Mouse (Mus musculus) forebrain, embryonic 10.5 days (tissue): ENCODE results near the gene Cldn4. TPM values are rescaled to one million over a fixed set of nuclear protein-coding genes. Genes with fewer than 3 reads are reported as not detected.
"Not testable (repeated sequence)": the region's sequence is repeated elsewhere in the genome, so short reads cannot be mapped to it uniquely, and the experiment has no call there.

Source experiments
- DNase-seq: peaks from one replicate; pipeline ENCODE4 v3.0.0-alpha.2; 2017; ENCODE audit warnings: low spot score; ENCODE audit errors: extremely low spot score
- H3K27ac ChIP-seq: fragments of 300-500 bp; sonication (generic); 2 replicates; pipeline ENCODE4 v1.5.1; 2016; ENCODE audit warnings: mild to moderate bottlenecking
- H3K27me3 ChIP-seq: fragments of 300-500 bp; sonication (generic); 2 replicates; pipeline ENCODE4 v1.6.1; 2016; ENCODE audit warnings: mild to moderate bottlenecking; ENCODE audit not compliant: poor library complexity, severe bottlenecking
- H3K36me3 ChIP-seq: fragments of 300-500 bp; sonication (generic); replicated peaks from 2 replicates; pipeline ENCODE4 v1.6.1; 2016; ENCODE audit warnings: mild to moderate bottlenecking, moderate library complexity
- H3K4me1 ChIP-seq: fragments of 300-500 bp; sonication (generic); 2 replicates; pipeline ENCODE4 v1.6.1; 2016
- H3K4me3 ChIP-seq: fragments of 300-500 bp; sonication (generic); 2 replicates; pipeline ENCODE4 v1.5.1; 2016; ENCODE audit warnings: mild to moderate bottlenecking, moderate library complexity
- H3K9me3 ChIP-seq: fragments of 300-500 bp; sonication (generic); 2 replicates; pipeline ENCODE4 v1.6.1; 2016; ENCODE audit warnings: mild to moderate bottlenecking, moderate library complexity
- WGBS: fragments of 180-500 bp; shearing (Covaris S2); methylation state at CpG from one replicate; pipeline ENCODE4 v1.1.7; 2016; 5-methylcytosine and 5-hydroxymethylcytosine counted together
- polyA plus RNA-seq: library from polyadenylated mRNA; unstranded; fragments of >200 nt; fragmentation: Nextera tagmentation; extraction: Ambion mirVana; gene quantifications from 2 replicates; pipeline ENCODE4 v1.2.1, GENCODE M21; 2016

Cldn4 gene
- polyA plus RNA-seq, 1 experiment from 2014 or later, result 6.3 TPM

DNA sequence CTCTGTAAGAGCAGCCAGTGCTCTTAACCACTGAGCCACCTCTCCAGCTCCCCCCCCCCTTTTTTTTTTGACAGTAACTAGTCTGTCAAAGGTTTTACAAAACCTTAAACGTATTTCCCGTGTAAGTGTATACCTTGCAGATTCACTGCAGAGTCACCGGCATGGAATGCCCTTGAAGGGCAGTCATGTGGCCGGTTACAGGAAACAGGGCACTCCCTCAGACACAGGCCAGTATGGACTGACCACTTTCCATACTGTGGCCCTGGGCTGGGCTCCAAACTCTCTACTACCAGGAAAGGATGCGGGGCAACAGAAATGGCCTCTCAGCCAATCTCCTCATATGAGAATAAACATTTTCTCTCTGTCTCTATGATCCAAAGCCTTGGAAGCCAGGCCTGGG lies 8.8 kb upstream of the Cldn4 start:
- Histone ChIP-seq H3K9me3 (no peaks in the 10 kb centered on the region), H3K27me3 (no peaks in the 10 kb centered on the region), H3K4me3 (no peak overlapping the region), H3K4me1 (peaks cover 20% of the 10 kb centered on the region), H3K36me3 (no peaks in the 10 kb centered on the region), H3K27ac (no peak overlapping the region)
- WGBS, result 84% methylated on average over 5 of the region's 5 CpGs
- no peak for DNase-seq

DNA sequence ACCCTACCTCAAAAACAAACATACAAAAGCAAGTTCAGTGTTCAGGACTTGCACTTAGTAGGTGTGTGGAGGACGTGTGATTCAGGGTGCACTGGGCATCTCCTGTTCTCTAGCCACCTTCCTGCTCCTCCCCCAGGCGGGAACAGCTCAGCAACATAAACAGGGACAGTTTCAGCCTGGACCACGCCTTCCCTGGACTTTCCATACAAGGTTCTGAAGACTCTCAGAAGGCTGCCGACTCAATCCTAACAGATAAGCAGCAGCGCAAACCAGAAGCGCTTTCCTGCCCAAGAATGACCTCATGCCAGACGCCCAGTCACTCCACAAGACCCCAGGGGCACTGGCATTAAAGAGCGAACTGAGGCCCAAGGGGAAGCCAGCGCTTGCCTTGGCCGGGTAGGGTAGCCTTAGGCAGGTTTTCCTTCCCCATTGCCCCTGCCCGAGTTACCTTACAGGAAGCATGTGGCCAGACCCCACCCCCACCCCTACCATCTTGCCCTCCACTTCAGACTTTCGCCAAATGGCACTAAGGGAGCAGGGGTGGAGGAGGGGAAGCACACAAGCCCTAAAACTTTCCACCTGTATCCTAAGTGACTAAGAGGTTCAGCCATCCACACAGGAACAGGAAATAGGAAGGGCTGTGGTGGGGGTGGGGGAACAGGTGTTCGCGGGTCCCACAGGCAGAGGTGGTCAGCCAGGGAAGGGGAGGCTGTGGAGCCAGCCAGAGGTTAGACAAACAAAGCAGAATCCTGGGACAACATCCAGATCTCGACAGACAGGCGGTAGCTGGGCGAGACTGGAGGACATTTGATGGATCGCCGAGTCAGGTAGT lies 4.5 kb upstream of the Cldn4 start:
- H3K27ac ChIP-seq, result no peak overlapping the region; the same call in 1 of the 2 replicates
- H3K4me3 ChIP-seq, result no peak overlapping the region
- WGBS, result 50% methylated on average over 19 of the region's 19 CpGs

DNA sequence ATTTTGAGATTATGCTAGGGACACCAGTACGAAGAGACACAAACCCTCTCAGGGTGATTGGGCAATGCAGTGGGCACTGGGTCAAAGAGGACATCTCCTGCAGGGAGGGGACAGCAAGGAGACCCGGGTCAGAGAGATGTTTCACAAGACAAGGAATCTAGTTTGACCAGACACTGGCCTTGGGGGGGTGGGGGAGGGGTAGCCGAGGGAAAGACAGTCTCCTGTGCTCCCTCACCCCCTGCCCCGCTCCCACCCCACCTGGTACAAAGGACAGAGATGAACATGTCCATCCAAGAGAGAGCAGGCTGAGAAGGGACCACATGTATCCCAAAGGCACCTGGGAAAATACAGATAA lies 1.3 kb upstream of the Cldn4 start:
- no peak for DNase-seq
- Histone ChIP-seq H3K4me1 (peaks cover 36% of the 10 kb centered on the region), H3K27ac (0 out of 2 replicates have a peak overlapping the region, but pooled peaks have one; percentile 15), H3K36me3 (no peaks in the 10 kb centered on the region), H3K4me3 (no peak overlapping the region), H3K27me3 (peaks cover 50% of the 10 kb centered on the region), H3K9me3 (no peaks in the 10 kb centered on the region)
- WGBS, result 71% methylated on average over 4 of the region's 4 CpGs

More for the DNA sequence above, 4.5 kb upstream of the Cldn4 start:
- H3K4me1 ChIP-seq, result peaks cover 31% of the 10 kb centered on the region
- DNase-seq, result no peak
- no peaks in the 10 kb centered on the region for H3K36me3 ChIP-seq
- H3K9me3 ChIP-seq, result no peaks in the 10 kb centered on the region
- H3K27me3 ChIP-seq, result peaks cover 26% of the 10 kb centered on the region

DNA sequence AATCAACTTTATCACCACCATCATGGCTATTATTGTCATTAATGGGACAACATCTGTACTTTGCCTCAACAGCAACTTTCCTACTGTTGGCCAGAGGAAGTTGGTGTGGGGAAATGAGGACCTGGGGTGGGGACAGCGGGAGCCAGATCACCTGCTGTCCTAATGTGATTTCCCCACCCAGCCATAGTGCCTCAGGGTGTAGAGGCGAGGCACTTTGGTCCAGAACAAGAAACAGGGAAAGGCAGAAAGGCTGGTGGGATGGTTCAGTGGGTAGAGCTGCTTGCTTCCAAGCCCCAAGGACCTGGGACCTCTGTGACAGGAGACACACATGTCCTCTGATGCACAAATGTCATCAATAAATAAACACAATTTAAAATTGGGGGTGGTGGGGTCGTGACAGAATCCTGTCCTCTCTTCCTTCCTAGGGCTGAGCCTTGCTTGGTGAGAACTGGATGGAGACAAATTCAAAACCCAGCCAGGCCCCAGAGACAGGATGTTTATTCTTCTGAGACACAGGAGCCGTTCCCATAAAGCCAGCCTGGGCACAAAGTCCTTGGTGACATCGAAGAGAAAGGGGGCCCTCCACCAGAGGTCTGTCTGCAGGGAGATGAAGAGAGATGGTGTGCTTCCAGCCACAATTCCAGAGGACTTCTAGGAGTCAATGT lies 818 bp upstream of the Cldn4 start:
- peaks cover 36% of the 10 kb centered on the region for H3K4me1 ChIP-seq
- DNase-seq, result no peak
- H3K4me3 ChIP-seq, result no peak overlapping the region
- peak overlapping the region; percentile 15; the same call in 1 of the 2 replicates for H3K27ac ChIP-seq
- H3K9me3 ChIP-seq, result no peaks in the 10 kb centered on the region
- no peaks in the 10 kb centered on the region for H3K36me3 ChIP-seq
- H3K27me3 ChIP-seq, result peaks cover 50% of the 10 kb centered on the region
- WGBS, result 68% methylated on average over 5 of the region's 5 CpGs

DNA sequence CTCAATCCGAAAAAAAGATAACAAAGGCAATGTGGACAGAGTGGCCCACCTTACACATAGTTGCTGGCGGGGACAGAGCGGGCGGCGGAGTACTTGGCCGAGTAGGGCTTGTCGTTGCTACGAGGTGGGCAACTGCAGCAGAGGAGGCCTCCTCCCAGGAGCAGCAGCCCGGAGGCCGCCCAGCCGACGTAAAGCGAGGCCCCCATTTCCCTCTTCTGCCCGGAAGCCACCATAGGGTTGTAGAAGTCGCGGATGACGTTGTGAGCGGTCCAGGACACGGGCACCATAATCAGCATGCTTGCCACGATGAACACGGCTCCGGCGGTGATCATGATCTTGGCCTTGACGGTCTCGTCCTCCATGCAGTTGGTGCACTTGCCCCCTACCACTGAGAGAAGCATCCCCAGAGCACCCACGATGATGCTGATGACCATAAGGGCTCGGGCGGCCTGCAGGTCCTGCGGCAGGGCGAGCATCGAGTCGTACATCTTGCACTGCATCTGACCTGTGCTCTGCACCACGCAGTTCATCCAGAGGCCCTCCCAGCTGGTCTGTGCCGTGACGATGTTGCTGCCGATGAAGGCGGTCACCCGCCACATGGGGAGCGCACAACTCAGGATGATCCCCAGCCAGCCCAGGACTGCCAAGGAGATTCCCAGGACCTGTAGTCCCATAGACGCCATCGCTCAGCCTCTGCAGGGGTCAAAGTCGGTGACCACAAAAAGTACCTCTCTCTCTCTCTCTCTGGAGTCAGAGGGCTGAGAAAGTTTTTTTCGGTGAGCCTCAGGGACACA lies 474 bp downstream of the Cldn4 start:
- peaks cover 30% of the 10 kb centered on the region for H3K4me1 ChIP-seq
- H3K36me3 ChIP-seq, result no peaks in the 10 kb centered on the region
- no peaks in the 10 kb centered on the region for H3K9me3 ChIP-seq
- H3K27ac ChIP-seq, result peak overlapping the region; percentile 15; the same call in 1 of the 2 replicates
- DNase-seq, result no peak
- H3K4me3 ChIP-seq, result peak overlapping the region; percentile 37
- WGBS, result 16% methylated on average over 43 of the region's 43 CpGs
- peaks cover 50% of the 10 kb centered on the region for H3K27me3 ChIP-seq

DNA sequence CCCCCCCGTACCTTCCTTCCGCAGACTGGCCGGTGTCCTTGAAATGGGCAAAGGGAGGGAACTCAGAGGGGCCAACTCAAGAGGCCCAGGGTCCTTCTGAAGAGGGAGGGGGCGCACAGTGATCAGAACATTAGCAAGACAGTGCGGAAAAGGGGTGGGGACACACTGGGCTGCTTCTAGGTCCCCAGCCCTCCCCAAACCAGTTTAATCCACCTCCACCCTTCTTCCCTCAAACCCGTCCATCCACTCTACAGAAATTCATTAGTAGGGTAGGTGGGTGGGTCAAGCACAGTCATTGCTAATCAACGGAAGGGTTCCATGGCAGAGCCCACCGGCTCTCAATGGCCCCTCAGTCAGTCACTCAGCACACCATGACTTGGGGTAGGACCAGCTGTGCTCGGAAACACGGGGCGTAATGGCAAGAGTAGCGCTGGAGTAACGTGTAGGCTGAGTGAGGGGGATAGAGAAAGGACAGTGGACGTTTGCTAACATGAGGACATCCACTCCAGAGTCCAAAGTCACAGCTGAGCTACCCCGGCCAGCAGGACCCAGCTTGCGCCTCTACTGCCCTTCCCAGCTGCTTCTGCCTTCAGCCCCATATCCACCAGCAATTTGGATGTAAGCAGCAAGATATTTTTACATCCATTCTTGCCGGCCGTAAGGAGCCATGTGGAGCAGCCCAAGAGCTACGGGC lies 1.3 kb downstream of the Cldn4 start:
- H3K27me3 ChIP-seq, result peaks cover 50% of the 10 kb centered on the region
- DNase-seq, result no peak
- 0 out of 2 replicates have a peak overlapping the region, but pooled peaks have one; percentile 15 for H3K27ac ChIP-seq
- H3K9me3 ChIP-seq, result no peaks in the 10 kb centered on the region
- no peaks in the 10 kb centered on the region for H3K36me3 ChIP-seq
- peaks cover 25% of the 10 kb centered on the region for H3K4me1 ChIP-seq
- peak overlapping the region; percentile 37 for H3K4me3 ChIP-seq
- WGBS, result 41% methylated on average over 18 of the region's 19 CpGs

DNA sequence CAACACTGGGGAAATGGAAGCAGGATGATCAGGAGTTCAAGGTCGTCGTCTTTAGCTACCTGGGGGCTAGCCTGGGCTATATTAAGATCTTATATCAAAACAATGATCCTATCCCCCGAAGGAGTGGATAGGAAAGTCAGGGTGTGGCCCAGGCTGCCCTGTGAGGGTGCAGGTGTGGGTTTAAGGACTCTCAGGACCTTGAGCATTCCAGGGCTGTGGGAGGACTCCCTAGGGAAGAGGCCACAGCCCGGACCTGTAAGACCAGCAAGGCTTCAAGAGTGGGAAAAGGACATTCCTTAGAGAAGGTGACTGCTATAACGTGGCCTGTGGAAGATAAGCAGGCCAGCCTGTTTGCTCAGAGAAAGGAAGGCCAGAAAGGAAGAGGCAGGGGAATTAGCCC lies 2.6 kb downstream of the Cldn4 start:
- WGBS, result 83% methylated on average over 5 of the region's 5 CpGs
- DNase-seq, result no peak
- Histone ChIP-seq H3K27me3 (peaks cover 50% of the 10 kb centered on the region), H3K4me1 (peaks cover 25% of the 10 kb centered on the region), H3K27ac (no peak overlapping the region), H3K9me3 (no peaks in the 10 kb centered on the region), H3K36me3 (no peaks in the 10 kb centered on the region), H3K4me3 (no peak overlapping the region)

DNA sequence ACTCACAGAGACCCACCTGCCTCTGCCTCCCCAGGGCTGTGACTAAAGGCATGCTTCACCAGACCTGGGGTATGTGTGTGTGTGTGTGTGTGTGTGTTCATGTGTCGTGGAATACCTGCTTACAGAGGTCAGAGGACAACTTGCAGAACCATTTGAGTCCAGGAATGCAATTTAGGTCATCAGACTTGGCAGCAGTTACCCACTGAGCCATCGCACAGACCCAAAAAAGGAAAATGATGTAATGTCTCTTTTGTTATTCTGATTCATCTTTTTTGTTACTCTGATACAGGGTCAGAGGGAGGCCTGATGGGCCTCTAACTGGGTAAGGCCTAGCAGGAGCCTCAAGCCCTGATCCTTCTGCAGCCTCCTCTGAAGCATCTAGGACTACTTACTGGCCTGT lies 4.0 kb downstream of the Cldn4 start:
- no peak for DNase-seq
- WGBS, result 83% methylated on average over 2 of the region's 2 CpGs
- H3K27ac ChIP-seq, result no peak overlapping the region

DNA sequence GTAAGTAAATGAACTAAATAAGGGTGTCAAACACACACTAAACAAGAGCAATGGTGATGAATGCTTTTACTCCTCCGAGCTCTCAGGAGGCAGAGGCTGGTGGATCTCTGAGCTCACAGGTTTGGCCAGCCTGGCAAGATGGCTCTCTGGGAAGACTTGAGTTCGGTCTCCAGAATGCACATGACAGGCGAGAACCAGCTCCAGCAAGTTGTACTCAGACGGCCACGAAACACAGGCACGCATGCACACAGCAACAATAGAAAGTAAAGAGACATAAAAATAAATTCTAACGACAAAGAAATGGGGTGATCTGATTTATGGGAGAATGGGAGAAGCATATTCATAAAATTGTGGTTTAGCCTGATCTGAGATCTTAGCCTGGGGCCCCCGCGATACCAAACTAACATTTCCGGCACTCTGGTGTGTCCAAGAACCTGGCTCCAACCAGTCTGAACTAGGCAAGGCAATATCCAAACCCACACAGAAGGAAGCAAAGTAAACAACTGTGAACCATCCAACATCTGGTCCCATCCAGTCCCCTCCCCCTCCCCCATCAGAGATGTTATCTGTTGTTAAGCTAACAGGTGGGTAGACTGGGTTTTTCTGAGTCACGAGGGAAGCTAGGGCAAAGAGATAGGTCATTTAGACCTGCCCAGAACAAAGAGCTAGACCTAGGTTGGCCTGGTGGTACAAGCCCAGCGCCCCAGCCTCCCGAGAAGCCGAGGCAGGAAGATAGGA lies 5.1 kb downstream of the Cldn4 start:
- H3K36me3 ChIP-seq, result no peaks in the 10 kb centered on the region
- H3K9me3 ChIP-seq, result no peaks in the 10 kb centered on the region
- peaks cover 9% of the 10 kb centered on the region for H3K4me1 ChIP-seq
- no peak overlapping the region for H3K4me3 ChIP-seq
- 90% methylated on average over 14 of the region's 14 CpGs for WGBS
- H3K27me3 ChIP-seq, result peaks cover 28% of the 10 kb centered on the region
- H3K27ac ChIP-seq, result no peak overlapping the region
- DNase-seq, result no peak

More for the DNA sequence above, 4.0 kb downstream of the Cldn4 start:
- Histone ChIP-seq H3K36me3 (no peaks in the 10 kb centered on the region), H3K9me3 (no peaks in the 10 kb centered on the region), H3K4me1 (peaks cover 20% of the 10 kb centered on the region), H3K27me3 (peaks cover 39% of the 10 kb centered on the region), H3K4me3 (no peak overlapping the region)

DNA sequence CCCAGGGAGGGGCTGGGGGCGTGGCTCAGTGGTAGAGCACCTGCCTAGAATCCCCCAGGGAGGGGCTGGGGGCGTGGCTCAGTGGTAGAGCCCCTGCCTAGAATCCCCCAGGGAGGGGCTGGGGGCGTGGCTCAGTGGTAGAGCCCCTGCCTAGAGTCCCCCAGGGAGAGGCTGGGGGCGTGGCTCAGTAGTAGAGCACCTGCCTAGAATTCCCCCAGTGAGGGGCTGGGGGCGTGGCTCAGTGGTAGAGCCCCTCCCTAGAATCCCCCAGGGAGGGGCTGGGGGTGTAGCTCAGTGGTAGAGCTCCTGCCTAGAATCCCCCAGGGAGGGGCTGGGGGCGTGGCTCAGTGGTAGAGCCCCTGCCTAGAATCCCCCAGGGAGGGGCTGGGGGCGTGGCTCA lies 7.2 kb downstream of the Cldn4 start:
- H3K4me3 ChIP-seq, H3K4me1 ChIP-seq, H3K27me3 ChIP-seq, DNase-seq, H3K27ac ChIP-seq, H3K36me3 ChIP-seq, H3K9me3 ChIP-seq: not testable (repeated sequence)
- WGBS, result 93% methylated on average over 3 of the region's 7 CpGs

DNA sequence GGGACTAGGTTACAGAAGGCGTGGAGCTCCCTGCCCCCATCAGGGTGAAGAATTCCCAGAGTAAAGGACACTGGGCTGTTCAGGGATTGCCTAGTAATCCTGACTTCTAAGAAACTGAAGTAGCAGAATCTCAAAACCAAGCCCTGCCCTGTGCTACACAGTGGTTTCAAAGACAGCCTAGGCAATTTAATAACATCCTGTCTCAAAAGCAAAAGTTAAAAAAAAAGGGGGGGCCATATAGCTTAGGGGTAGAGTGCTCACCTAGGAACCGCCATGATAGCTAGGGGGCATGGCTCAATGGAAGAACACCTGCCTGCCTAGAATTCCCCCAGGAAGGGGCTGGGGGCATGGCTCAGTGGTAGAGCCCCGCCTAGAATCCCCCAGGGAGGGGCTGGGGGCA lies 7.7 kb downstream of the Cldn4 start:
- Histone ChIP-seq H3K27ac (no peak overlapping the region), H3K27me3 (0 out of 2 replicates have a peak, but pooled peaks cover 2% of the 10 kb centered on the region), H3K9me3 (no peaks in the 10 kb centered on the region), H3K4me1 (no peaks in the 10 kb centered on the region), H3K36me3 (peaks cover 4% of the 10 kb centered on the region; the same call in 1 of the 2 replicates), H3K4me3 (no peak overlapping the region)
- 79% methylated on average over 3 of the region's 3 CpGs for WGBS
- DNase-seq, result no peak
